Mouse (Mus musculus) myocyte (in vitro differentiated cells): ENCODE data around the gene Nfam1. TPM values are rescaled to one million over a fixed set of nuclear protein-coding genes. Genes with fewer than 3 reads are reported as not detected.

Experiments
- H3K27me3 ChIP-seq: one replicate; pipeline ENCODE4 v1.6.1; 2011; ENCODE audit not compliant: control insufficient read depth, insufficient read depth, insufficient read length
- H3K36me3 ChIP-seq: one replicate; pipeline ENCODE4 v1.6.1; 2011; ENCODE audit not compliant: control insufficient read depth, insufficient read depth
- H3K4me2 ChIP-seq: one replicate; pipeline ENCODE4 v1.6.1; 2011; ENCODE audit warnings: low read depth, control low read depth
- H3K4me3 ChIP-seq: one replicate; pipeline ENCODE4 v1.5.1; 2011; ENCODE audit warnings: mild to moderate bottlenecking, control low read depth, moderate library complexity
- H3K79me2 ChIP-seq: one replicate; pipeline ENCODE4 v1.6.1; 2011; ENCODE audit not compliant: control insufficient read depth, insufficient read depth
- H3ac ChIP-seq: one replicate; pipeline ENCODE4 v1.6.1; 2011; ENCODE audit not compliant: control insufficient read depth, insufficient read length
- CEBPB ChIP-seq: IDR thresholded peaks from 2 replicates; pipeline ENCODE4 v1.6.1; 2011; ENCODE audit warnings: mild to moderate bottlenecking, moderate library complexity; ENCODE audit not compliant: poor library complexity, insufficient read depth, severe bottlenecking
- E2F4 ChIP-seq: IDR thresholded peaks from one replicate; pipeline ENCODE4 v1.6.1; 2011; ENCODE audit warnings: mild to moderate bottlenecking, control low read depth, moderate library complexity; ENCODE audit not compliant: insufficient read depth
- MAX ChIP-seq: IDR thresholded peaks from one replicate; pipeline ENCODE4 v1.6.1; 2011; ENCODE audit warnings: low read depth, mild to moderate bottlenecking, control low read depth
- MYOD1 ChIP-seq, 3 experiments: IDR thresholded peaks; one replicate each; pipeline ENCODE4 v1.6.1; 2011; ENCODE audit warnings: control low read depth in 2 of 3, low read depth in 2 of 3, mild to moderate bottlenecking in 2 of 3, moderate library complexity in 1 of 3; ENCODE audit not compliant: insufficient read length in 2 of 3, control insufficient read depth in 1 of 3
- MYOG ChIP-seq, 3 experiments: IDR thresholded peaks; one replicate each; pipeline ENCODE4 v1.6.1; 2011; ENCODE audit warnings: control low read depth in 2 of 3, low read depth in 2 of 3, mild to moderate bottlenecking in 2 of 3; ENCODE audit not compliant: insufficient read length in 2 of 3, control insufficient read depth in 1 of 3, insufficient read depth in 1 of 3
- POLR2A ChIP-seq: IDR thresholded peaks from one replicate; pipeline ENCODE4 v1.6.1; 2011; ENCODE audit warnings: low read depth, mild to moderate bottlenecking, control low read depth, moderate library complexity; ENCODE audit not compliant: insufficient read length
- POLR2AphosphoS2 ChIP-seq: IDR thresholded peaks from one replicate; pipeline ENCODE4 v1.6.1; 2011; ENCODE audit warnings: low read depth, control low read depth; ENCODE audit not compliant: insufficient read length
- REST ChIP-seq: IDR thresholded peaks from one replicate; pipeline ENCODE4 v1.6.1; 2011; ENCODE audit warnings: mild to moderate bottlenecking, control low read depth, moderate library complexity; ENCODE audit not compliant: insufficient read depth, insufficient read length
- SRF ChIP-seq: IDR thresholded peaks from one replicate; pipeline ENCODE4 v1.6.1; 2011; ENCODE audit warnings: low read depth; ENCODE audit not compliant: control insufficient read depth, insufficient read length
- TCF12 ChIP-seq: IDR thresholded peaks from one replicate; pipeline ENCODE4 v1.6.1; 2011; ENCODE audit warnings: mild to moderate bottlenecking, control low read depth; ENCODE audit not compliant: poor library complexity, insufficient read depth, severe bottlenecking
- TCF3 ChIP-seq: IDR thresholded peaks from one replicate; pipeline ENCODE4 v1.6.1; 2011; ENCODE audit warnings: low read depth, control low read depth; ENCODE audit not compliant: insufficient read length
- USF1 ChIP-seq: IDR thresholded peaks from one replicate; pipeline ENCODE4 v1.6.1; 2011; ENCODE audit warnings: low read depth, mild to moderate bottlenecking, control low read depth, moderate library complexity
- polyA plus RNA-seq: library from polyadenylated mRNA; unstranded; fragments of >200 nt; fragmentation: generic; extraction: Trizol; gene quantifications from one replicate; pipeline ENCODE4 v1.2.1, GENCODE M21; 2012; ENCODE audit warnings: missing spikeins

The Nfam1 gene
- polyA plus RNA-seq, 1 experiment: not detected

- TF ChIP-seq USF1 (no peak), TCF12 (no peak), POLR2A (no peak), E2F4 (no peak), CEBPB (no peak), MAX (no peak), MYOD1 (IDR thresholded peaks at IDR 0.05; ENCODE audit: control insufficient read depth in 1 of 3, insufficient read length in 2 of 3, low read depth in 2 of 3) (no peak), TCF3 (no peak), SRF (no peak), REST (no peak), POLR2AphosphoS2 (no peak), MYOG (IDR thresholded peaks at IDR 0.05; ENCODE audit: control insufficient read depth in 1 of 3, insufficient read depth in 1 of 3, insufficient read length in 2 of 3, low read depth in 2 of 3) (no peak)
- Histone ChIP-seq H3K4me2 (no peak overlapping the region), H3ac (no peak overlapping the region), H3K4me3 (no peak overlapping the region), H3K79me2 (no peaks in the 10 kb centered on the region), H3K27me3 (peaks cover 80% of the 10 kb centered on the region), H3K36me3 (no peaks in the 10 kb centered on the region)
Observed at GRCm38 (mm10) chr15:83036089-83036488, 3.0 kb upstream of the Nfam1 start.

GRCm38 (mm10) chr15:83034275-83034977 is 1.3 kb upstream of the Nfam1 start:
- no peak for TF ChIP-seq REST
- TF ChIP-seq SRF: no peak
- Histone ChIP-seq H3K4me3 (no peak overlapping the region), H3ac (no peak overlapping the region), H3K36me3 (no peaks in the 10 kb centered on the region), H3K4me2 (no peak overlapping the region), H3K27me3 (peaks cover 84% of the 10 kb centered on the region), H3K79me2 (no peaks in the 10 kb centered on the region)

GRCm38 (mm10) chr15:83030884-83031283 is 2.2 kb downstream of the Nfam1 start:
- Histone ChIP-seq H3K4me2 (no peak overlapping the region), H3K36me3 (no peaks in the 10 kb centered on the region), H3ac (no peak overlapping the region), H3K27me3 (peaks cover 98% of the 10 kb centered on the region), H3K79me2 (no peaks in the 10 kb centered on the region), H3K4me3 (no peak overlapping the region)
- TF ChIP-seq POLR2A (no peak), MYOG (IDR thresholded peaks at IDR 0.05; ENCODE audit: control insufficient read depth in 1 of 3, insufficient read depth in 1 of 3, insufficient read length in 2 of 3, low read depth in 2 of 3) (no peak)

GRCm38 (mm10) chr15:83029725-83030718 is 3.1 kb downstream of the Nfam1 start:
- TF ChIP-seq POLR2AphosphoS2 (no peak), CEBPB (no peak), TCF12 (no peak), USF1 (no peak), MYOG (IDR thresholded peaks at IDR 0.05; ENCODE audit: control insufficient read depth in 1 of 3, insufficient read depth in 1 of 3, insufficient read length in 2 of 3, low read depth in 2 of 3) (no peak), MYOD1 (IDR thresholded peaks at IDR 0.05; ENCODE audit: control insufficient read depth in 1 of 3, insufficient read length in 2 of 3, low read depth in 2 of 3) (no peak), E2F4 (no peak), TCF3 (no peak), POLR2A (no peak), REST (no peak), SRF (no peak), MAX (no peak)
- H3ac ChIP-seq: no peak overlapping the region
- peaks cover 98% of the 10 kb centered on the region for H3K27me3 ChIP-seq
- H3K4me3 ChIP-seq: no peak overlapping the region
- H3K4me2 ChIP-seq: no peak overlapping the region
- no peaks in the 10 kb centered on the region for H3K36me3 ChIP-seq
- no peaks in the 10 kb centered on the region for H3K79me2 ChIP-seq

- H3K79me2 ChIP-seq: no peaks in the 10 kb centered on the region
- no peak for TF ChIP-seq MYOD1 (IDR thresholded peaks at IDR 0.05; ENCODE audit: control insufficient read depth in 1 of 3, insufficient read length in 2 of 3, low read depth in 2 of 3)
- TF ChIP-seq TCF12: no peak
- no peak for TF ChIP-seq E2F4
- no peak for TF ChIP-seq POLR2A
- no peak for TF ChIP-seq SRF
- TF ChIP-seq MYOG (IDR thresholded peaks at IDR 0.05; ENCODE audit: control insufficient read depth in 1 of 3, insufficient read depth in 1 of 3, insufficient read length in 2 of 3, low read depth in 2 of 3): no peak
- TF ChIP-seq USF1: no peak
- TF ChIP-seq REST: no peak
- no peak for TF ChIP-seq POLR2AphosphoS2
- TF ChIP-seq MAX: no peak
- TF ChIP-seq TCF3: no peak
- no peak for TF ChIP-seq CEBPB
- H3ac ChIP-seq: no peak overlapping the region
- H3K4me2 ChIP-seq: peak overlapping the region; percentile 57
- no peak overlapping the region for H3K4me3 ChIP-seq
- no peaks in the 10 kb centered on the region for H3K36me3 ChIP-seq
- H3K27me3 ChIP-seq: peaks cover 89% of the 10 kb centered on the region
Observed at GRCm38 (mm10) chr15:83026129-83026528, 7.0 kb downstream of the Nfam1 start.
